Mouse (Mus musculus) E14TG2a.4 (cell line): Measurements from ENCODE around the gene Sgpp2.

Experiments
- H3K27me3 ChIP-seq: 2 replicates; pipeline ENCODE4 v1.6.1; 2014; ENCODE audit warnings: low read length, control low read depth; ENCODE audit not compliant: insufficient read depth
- H3K36me3 ChIP-seq: 2 replicates; pipeline ENCODE4 v1.6.1; 2014; ENCODE audit warnings: low read length, control low read depth; ENCODE audit not compliant: insufficient read depth
- H3K4me1 ChIP-seq: replicated peaks from 2 replicates; pipeline ENCODE4 v1.6.1; 2014; ENCODE audit warnings: low read depth, low read length, control low read depth
- H3K4me3 ChIP-seq: replicated peaks from 2 replicates; pipeline ENCODE4 v1.5.1; 2014; ENCODE audit warnings: mild to moderate bottlenecking, low read length
- H3K9me3 ChIP-seq: 2 replicates; pipeline ENCODE4 v1.6.1; 2014; ENCODE audit warnings: low read length, control low read depth
- CTCF ChIP-seq: conservative IDR thresholded peaks from 2 replicates; pipeline ENCODE4 v1.5.1; 2014; ENCODE audit warnings: low read length
- NANOG ChIP-seq: IDR thresholded peaks from 2 replicates; pipeline ENCODE4 v1.6.1; 2014; ENCODE audit warnings: borderline replicate concordance, low read length, mixed read lengths
- POU5F1 ChIP-seq: IDR thresholded peaks from 2 replicates; pipeline ENCODE4 v1.6.1; 2014; ENCODE audit warnings: low read length, borderline replicate concordance

The Sgpp2 gene

GRCm38 (mm10) chr1:78310021-78310752 is at the start of gene Sgpp2:
Gene Sgpp2, plus strand, starts transcription at chr1:78310345.
- Histone ChIP-seq H3K36me3 (no peaks in the 10 kb centered on the region), H3K27me3 (peaks cover 72% of the 10 kb centered on the region), H3K9me3 (no peaks in the 10 kb centered on the region), H3K4me3 (peak within 1 kb of the TSS; percentile 81), H3K4me1 (peaks cover 33% of the 10 kb centered on the region)
- no peak for TF ChIP-seq CTCF
- no peak for TF ChIP-seq POU5F1
- TF ChIP-seq NANOG, result no peak

GRCm38 (mm10) chr1:78267519-78267918 is 42.6 kb upstream of the Sgpp2 start:
- H3K36me3 ChIP-seq, result no peaks in the 10 kb centered on the region
- peaks cover 5% of the 10 kb centered on the region for H3K4me1 ChIP-seq
- H3K9me3 ChIP-seq, result no peaks in the 10 kb centered on the region
- no peaks in the 10 kb centered on the region for H3K27me3 ChIP-seq
- H3K4me3 ChIP-seq, result no peak overlapping the region
- TF ChIP-seq CTCF (peak; percentile 91), NANOG (no peak)

GRCm38 (mm10) chr1:78272915-78273314 is 37.2 kb upstream of the Sgpp2 start:
- Histone ChIP-seq H3K9me3 (no peaks in the 10 kb centered on the region), H3K4me1 (no peaks in the 10 kb centered on the region), H3K4me3 (no peak overlapping the region), H3K27me3 (no peaks in the 10 kb centered on the region), H3K36me3 (no peaks in the 10 kb centered on the region)
- TF ChIP-seq NANOG, result no peak
- TF ChIP-seq CTCF, result no peak
- no peak for TF ChIP-seq POU5F1

GRCm38 (mm10) chr1:78279128-78279527 is 31.0 kb upstream of the Sgpp2 start:
- no peaks in the 10 kb centered on the region for H3K9me3 ChIP-seq
- peaks cover 8% of the 10 kb centered on the region for H3K4me1 ChIP-seq

GRCm38 (mm10) chr1:78292397-78292796 is 17.7 kb upstream of the Sgpp2 start:
- TF ChIP-seq NANOG, result no peak
- no peak for TF ChIP-seq CTCF
- no peak for TF ChIP-seq POU5F1
- Histone ChIP-seq H3K9me3 (peaks cover 11% of the 10 kb centered on the region; the same call in 1 of the 2 replicates), H3K27me3 (peaks cover 6% of the 10 kb centered on the region; the same call in 1 of the 2 replicates), H3K36me3 (no peaks in the 10 kb centered on the region), H3K4me1 (no peaks in the 10 kb centered on the region), H3K4me3 (no peak overlapping the region)

More at GRCm38 (mm10) chr1:78279128-78279527, 31.0 kb upstream of the Sgpp2 start:
- Histone ChIP-seq H3K27me3 (peaks cover 2% of the 10 kb centered on the region; the same call in 1 of the 2 replicates), H3K4me3 (no peak overlapping the region), H3K36me3 (no peaks in the 10 kb centered on the region)
- TF ChIP-seq POU5F1 (no peak), CTCF (no peak), NANOG (no peak)

GRCm38 (mm10) chr1:78299670-78300225 is 10.4 kb upstream of the Sgpp2 start:
- H3K9me3 ChIP-seq, result no peaks in the 10 kb centered on the region
- TF ChIP-seq NANOG, result no peak
- no peak for TF ChIP-seq CTCF
- TF ChIP-seq POU5F1, result no peak
- H3K4me1 ChIP-seq, result no peaks in the 10 kb centered on the region
- no peak overlapping the region for H3K4me3 ChIP-seq
- peaks cover 6% of the 10 kb centered on the region; the same call in 1 of the 2 replicates for H3K27me3 ChIP-seq
- H3K36me3 ChIP-seq, result no peaks in the 10 kb centered on the region

GRCm38 (mm10) chr1:78308688-78309087 is 1.5 kb upstream of the Sgpp2 start:
- Histone ChIP-seq H3K36me3 (no peaks in the 10 kb centered on the region), H3K4me1 (peaks cover 33% of the 10 kb centered on the region), H3K9me3 (no peaks in the 10 kb centered on the region), H3K27me3 (peaks cover 65% of the 10 kb centered on the region), H3K4me3 (no peak overlapping the region)
- TF ChIP-seq POU5F1, result no peak
- TF ChIP-seq NANOG, result no peak
- TF ChIP-seq CTCF, result no peak

- peaks cover 68% of the 10 kb centered on the region for H3K27me3 ChIP-seq
- peaks cover 33% of the 10 kb centered on the region for H3K4me1 ChIP-seq
- H3K9me3 ChIP-seq, result no peaks in the 10 kb centered on the region
- no peak overlapping the region for H3K4me3 ChIP-seq
- TF ChIP-seq POU5F1 (no peak), CTCF (no peak), NANOG (no peak)
- no peaks in the 10 kb centered on the region for H3K36me3 ChIP-seq
Measured at GRCm38 (mm10) chr1:78309280-78309679, 865 bp upstream of the Sgpp2 start.
